22 mouse cellular contexts compared by ENCODE assay signal in the genomic region with DNA sequence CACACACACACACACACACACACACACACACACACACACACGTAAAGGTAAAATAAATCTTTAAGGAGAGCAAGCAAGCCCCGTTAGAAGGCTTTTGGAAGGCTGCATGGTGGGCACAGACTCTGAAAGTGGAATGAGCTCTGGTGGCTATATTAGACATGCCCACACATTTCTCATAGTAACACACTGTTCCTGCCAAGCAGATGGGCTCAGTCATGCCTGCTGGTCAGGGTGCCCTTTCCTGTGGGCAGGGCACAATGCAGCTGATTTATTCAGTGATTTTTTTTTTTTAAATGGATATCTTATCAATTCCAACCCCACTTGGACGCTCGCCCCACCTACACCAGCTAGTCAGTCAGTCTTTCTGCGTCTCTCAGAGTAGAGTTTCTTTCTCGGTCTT.
DNase-seq lines count a peak whose midpoint lies in the region.
"Had no signal": no experiment of that assay in that cellular context is flagged by ENCODE, and none has a peak within 500 bp of the region (broad histone marks: within the 10 kb centered on the region; RNA-seq: fewer than 3 reads in every experiment).

No protein-coding gene starts in this region.

- H3K9me3 ChIP-seq in heart, embryonic 10.5 days = 0 out of 2 replicates have a peak, but pooled peaks cover 3% of the 10 kb centered on the region
- H3K9me3 ChIP-seq: forebrain, embryonic 15.5 days; heart, embryonic 13.5 days; limb, embryonic 13.5 days; lung, embryonic 15.5 days had no signal

- no peak overlapping the region for H3K27ac ChIP-seq in heart, embryonic 10.5 days
- H3K27ac ChIP-seq: embryonic facial prominence, embryonic 13.5 days; forebrain, embryonic 10.5 days; forebrain, embryonic 15.5 days; heart, adult 2 months; heart, embryonic 13.5 days; hindbrain, embryonic 14.5 days; limb, embryonic 13.5 days; lung, embryonic 15.5 days had no signal

- H3K27me3 ChIP-seq in heart, embryonic 10.5 days (ENCODE audit: insufficient read depth, poor library complexity, severe bottlenecking) = no peaks in the 10 kb centered on the region
- H3K27me3 ChIP-seq: embryonic facial prominence, embryonic 13.5 days; forebrain, embryonic 15.5 days; heart, embryonic 13.5 days; limb, embryonic 13.5 days; lung, embryonic 15.5 days had no signal

- peaks cover 89% of the 10 kb centered on the region for H3K36me3 ChIP-seq in heart, embryonic 10.5 days

- peak; percentile 14 for DNase-seq in adrenal gland, postnatal 14 days
- DNase-seq in adrenal gland, postnatal 4 days (ENCODE audit: low spot score in 2 of 2) = no peak
- DNase-seq in left cerebral cortex, postnatal 14 days (ENCODE audit: low spot score in 2 of 2) = peak; percentile 46 to 51
- no peak for DNase-seq in left cerebral cortex, adult 11 months (ENCODE audit: low spot score)
- peak; percentile 39 for DNase-seq in right cerebral cortex, postnatal 25 days
- no peak for DNase-seq in right cerebral cortex, postnatal 14 days
- DNase-seq in heart, embryonic 10.5 days (ENCODE audit: low spot score) = no peak
- DNase-seq: cerebellum, adult 18-20 months; cerebellum, postnatal 10 days; heart, adult 2 months; heart, postnatal 10 days; kidney, adult 11 months; kidney, postnatal 25 days; thymus, adult 18-20 months; thymus, postnatal 25 days had no signal

- H3K4me3 ChIP-seq in heart, embryonic 10.5 days = no peak overlapping the region
- H3K4me3 ChIP-seq: embryonic facial prominence, embryonic 13.5 days; forebrain, embryonic 10.5 days; forebrain, embryonic 15.5 days; heart, adult 2 months; heart, embryonic 13.5 days; limb, embryonic 13.5 days; lung, embryonic 15.5 days had no signal

- intact Hi-C loops in left cerebral cortex, postnatal 14 days (cut with DNase I) = no loop called here

- 94% methylated on average over 6 of the region's 6 CpGs for WGBS in heart, embryonic 10.5 days

- no peaks in the 10 kb centered on the region for H3K4me1 ChIP-seq in heart, embryonic 10.5 days
- H3K4me1 ChIP-seq: embryonic facial prominence, embryonic 13.5 days; forebrain, embryonic 10.5 days; forebrain, embryonic 15.5 days; heart, embryonic 13.5 days; limb, embryonic 13.5 days; lung, embryonic 15.5 days had no signal

Comparison
In these comparisons a context has a peak if more than half of its experiments do, and no peak if none do; other contexts are left out.
1. DNase-seq: peak in adrenal gland, postnatal 14 days (single experiment), left cerebral cortex, postnatal 14 days (2 of 2) and right cerebral cortex, postnatal 25 days (single experiment); none in adrenal gland, postnatal 4 days (0 of 2), left cerebral cortex, adult 11 months (single experiment), right cerebral cortex, postnatal 14 days (single experiment) and heart, embryonic 10.5 days (single experiment).